Mouse (Mus musculus): ENCODE data around the gene Eif4a1.

Gene Eif4a1

DNA sequence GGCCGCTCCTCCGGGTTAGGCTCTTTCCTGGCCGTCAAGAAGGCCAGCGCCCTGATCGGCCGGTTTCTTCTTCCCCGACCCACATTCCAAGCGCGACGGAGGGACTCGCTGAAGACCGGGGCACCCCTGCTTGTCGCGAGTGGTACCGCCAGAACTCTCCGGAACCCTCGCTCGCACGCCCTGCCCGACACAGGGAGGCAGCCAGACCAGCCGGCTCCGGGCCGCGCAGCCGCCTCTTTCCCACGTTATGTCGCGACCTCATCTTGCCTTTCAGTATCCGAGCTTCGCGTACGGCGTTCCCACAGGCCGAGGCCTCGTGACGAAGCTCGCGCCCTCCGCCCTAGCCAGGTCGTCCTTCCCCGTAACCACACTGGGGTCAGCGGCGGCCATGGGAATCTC lies 498 bp downstream of the Eif4a1 start:
- DNase-seq (ENCODE audit: low spot score) = no peak

DNA sequence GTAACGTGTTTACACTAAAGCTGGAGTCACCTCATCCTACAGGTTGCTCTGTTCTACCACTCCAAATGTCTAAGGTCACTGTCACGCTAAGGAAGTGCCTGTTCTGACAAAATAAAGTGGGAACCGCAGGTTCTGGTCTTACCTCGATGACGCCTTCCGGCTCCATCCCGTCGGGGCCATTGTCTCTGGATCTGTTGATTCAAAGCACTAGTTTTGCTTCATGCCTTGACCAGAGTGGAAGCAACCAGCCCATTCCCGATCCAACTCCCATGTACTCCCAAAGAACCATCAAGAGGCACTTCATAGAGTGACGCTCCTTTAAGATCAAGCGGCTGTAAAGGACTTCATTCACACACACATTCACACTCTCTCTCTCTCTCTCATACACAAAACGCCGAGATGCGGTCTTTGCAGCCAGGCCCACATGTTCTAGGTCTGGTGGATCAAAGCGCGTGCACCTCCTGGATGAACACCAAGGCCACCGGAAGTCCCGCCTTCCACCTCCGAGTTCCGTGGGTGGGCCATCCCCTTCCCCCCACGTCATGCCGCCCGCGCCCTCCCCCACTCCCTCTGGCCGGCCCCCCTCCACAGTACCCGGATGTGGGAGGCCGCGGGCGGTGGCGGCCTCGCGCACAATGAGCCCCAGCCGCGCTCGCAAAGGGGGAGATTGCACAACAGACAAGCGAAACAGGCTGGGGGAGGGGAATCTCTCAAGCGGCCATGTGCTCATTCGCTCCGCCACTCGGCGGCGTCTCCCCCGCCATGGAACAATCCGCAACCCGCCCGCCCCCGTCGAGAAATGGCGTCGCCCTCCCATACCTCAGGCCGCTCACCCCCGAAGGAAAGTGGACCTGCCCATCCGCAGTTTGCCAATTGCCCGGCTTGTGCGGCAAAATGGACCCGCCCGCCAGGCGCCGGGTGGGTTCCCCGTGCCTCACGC lies 1.2 kb downstream of the Eif4a1 start:
- DNase-seq (ENCODE audit: low spot score) = peak; percentile 95

DNA sequence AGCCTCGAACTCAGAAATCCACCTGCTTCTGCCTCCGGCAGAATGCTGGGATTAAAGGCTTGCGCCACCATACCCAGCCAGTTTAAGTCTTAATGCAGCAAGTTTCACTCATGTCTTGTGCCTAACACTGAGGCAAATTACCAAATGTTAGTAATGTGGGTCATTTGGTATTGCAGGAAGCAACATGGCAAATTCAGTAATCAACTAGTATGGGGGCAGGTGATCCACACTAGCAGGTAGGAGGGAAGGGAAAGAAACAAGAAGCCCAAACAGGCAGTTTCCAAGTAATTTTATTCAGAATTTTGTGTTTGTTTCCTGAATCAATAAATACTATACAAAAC lies 5.6 kb downstream of the Eif4a1 start:
- DNase-seq (ENCODE audit: low spot score) = no peak

DNA sequence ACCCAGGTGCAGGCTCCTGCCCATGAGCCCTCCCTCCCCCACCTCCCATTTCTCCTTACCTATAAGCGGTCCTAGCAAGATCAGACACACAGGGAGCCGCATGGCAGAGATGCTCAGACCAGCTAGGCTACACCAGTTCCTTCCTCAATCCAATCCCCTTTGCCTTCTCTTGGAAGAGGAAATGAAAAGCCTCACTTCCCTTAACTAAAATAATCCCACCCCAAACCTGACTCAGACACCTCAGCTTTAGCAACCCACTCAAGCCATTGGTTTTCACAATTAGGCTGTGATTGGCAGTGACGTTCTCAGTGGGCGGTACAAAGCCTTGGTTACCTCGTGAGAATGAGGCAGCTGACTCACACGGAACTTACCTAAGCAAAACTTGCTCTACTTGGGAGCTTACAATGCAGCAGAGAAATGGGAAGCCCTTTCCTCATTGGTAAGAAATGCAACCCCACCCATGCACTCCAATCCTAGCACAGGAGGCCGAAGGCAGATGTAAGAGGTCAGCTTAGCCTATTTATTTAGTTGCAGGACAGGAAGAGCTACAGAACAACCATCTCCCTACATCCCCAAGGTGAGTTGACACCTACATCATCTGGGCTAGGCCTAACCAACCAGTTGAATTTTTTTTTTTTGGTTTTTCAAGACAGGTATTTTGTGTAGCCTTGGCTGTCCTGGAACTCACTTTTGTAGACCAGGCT lies 6.1 kb downstream of the Eif4a1 start, which contains the start of gene Cd68:
Cd68 (minus strand) TSS at position 193 of the 704 bp plus-strand sequence.
- peak; percentile 76 for DNase-seq (ENCODE audit: low spot score)

DNA sequence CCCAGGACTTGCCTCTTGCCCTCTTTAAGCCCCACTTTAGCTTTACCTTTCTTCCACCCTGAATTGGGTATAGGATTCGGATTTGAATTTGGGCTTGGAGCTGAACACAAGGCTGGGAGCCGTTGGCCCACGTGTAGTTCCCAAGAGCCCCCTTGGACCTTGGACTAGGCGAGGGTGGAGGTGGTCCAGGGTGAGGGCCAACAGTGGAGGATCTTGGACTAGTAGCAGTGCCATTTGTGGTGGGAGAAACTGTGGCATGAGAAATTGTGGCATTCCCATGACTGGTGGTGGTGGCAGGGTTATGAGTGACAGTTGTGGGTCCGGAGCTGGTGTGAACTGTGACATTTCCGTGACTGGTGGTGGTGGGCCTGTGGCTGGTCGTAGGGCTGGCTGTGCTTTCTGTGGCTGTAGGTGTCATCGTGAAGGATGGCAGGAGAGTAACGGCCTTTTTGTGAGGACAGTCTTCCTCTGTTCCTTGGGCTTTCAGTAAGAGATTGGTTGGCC lies 6.7 kb downstream of the Eif4a1 start:
- DNase-seq (ENCODE audit: low spot score) = no peak

DNA sequence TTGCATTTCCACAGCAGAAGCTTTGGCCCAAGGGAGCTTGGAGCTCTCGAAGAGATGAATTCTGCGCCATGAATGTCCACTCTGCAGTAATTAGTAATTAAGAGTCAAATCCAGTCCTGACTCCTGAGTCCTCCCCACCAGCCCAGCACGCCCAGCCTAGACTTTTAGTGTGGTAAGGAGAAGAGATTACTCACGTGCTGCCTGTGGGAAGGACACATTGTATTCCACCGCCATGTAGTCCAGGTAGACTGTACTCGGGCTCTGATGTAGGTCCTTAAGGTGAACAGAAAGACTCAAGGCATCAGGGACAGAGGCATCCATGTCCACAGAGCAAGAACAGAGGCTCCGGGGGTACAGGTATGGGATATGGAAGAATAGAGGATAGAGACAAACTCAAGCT lies 7.4 kb downstream of the Eif4a1 start:
- no peak for DNase-seq (ENCODE audit: low spot score)

DNA sequence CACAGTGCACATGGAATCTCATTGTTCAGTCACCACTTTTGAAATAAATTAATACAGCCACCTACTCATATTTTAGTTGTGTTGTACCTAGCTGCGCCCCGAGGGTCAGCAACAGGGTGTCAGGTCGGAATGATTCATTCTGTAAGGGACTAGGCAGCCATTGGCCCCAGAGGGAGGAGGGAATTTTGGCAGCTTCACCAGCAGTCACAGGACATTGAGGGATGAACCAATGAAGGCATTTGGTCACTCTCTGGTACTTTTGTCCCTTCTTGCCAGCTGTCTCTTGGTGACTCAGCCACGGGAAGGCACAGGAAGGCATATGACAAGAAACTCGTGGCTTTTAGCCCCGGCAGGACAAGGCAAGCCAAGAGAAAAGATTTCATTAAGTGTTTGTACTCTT lies 8.4 kb downstream of the Eif4a1 start:
- DNase-seq (ENCODE audit: low spot score) = no peak

DNA sequence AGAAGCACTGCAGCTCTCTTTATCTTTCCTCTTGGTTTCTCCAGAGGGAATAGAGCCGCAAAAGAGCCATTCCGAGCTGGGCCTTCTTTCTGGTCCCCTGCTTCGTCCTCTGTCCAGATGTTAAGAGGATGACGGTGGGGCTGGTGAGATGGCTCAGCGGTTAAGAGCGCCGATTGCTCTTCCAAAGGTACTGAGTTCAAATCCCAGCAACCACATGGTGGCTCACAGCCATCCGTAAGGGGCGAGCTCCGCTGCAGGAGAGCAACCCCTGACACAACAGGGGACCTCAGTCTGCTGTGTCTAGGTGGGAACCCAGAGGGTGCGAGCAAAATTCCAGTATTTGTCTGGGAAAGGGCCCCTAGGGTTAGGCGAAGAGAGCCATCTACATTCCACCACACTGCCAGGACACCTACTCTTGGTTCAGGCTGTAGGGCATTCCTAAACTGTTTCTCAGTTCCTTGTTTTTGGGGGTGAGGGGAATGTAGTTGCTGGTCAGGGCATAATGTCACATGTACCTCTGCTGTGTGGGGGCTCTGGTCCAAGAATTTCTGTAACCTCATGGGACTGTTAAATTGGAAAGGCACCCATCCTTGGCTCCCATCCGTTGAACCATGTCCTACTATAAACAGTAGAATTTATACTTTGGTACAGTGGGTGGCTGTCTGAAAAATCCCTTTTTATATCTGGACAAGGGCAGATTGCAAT lies 9.1 kb downstream of the Eif4a1 start:
- DNase-seq (ENCODE audit: low spot score) = no peak

DNA sequence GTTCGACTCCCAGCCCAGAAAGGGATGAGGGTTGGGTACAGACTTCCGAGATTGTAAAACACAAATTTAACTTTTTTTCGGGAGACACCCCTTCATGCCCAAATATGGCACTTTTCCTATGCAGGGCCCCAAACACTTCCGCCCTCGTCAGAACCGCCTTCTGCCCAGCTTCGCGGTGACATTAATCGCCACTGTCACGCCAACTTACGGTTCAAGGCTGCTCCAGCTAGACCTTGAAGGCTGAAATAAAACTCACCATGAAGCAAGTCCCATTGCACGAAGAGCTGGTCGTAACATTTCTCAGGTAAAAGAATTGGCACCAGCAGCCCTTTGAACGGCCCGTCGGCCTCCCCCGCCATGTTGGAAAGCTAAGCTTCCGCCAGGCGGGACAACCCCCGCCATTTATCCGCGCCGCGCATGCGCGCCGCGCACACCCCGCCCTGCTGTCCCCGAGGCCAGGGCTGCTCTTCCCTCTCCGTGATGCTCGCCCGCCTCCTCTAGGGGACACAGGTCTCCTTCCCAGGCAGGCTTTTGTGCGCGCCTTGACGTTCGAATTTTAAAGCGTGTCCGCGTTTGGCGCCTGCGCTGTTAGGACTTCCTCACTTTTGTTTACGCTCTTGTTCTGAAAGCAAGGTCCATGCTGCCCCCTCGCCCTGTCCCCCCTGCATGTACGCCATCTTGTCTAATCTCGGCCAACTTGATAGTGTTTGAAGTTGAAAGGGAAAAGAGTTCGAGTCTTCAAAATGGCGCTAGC lies 9.8 kb downstream of the Eif4a1 start, which contains the start of gene Mpdu1:
Mpdu1 (minus strand) TSS at position 430 of the 754 bp plus-strand sequence.
- DNase-seq (ENCODE audit: low spot score) = peak; percentile 96

DNA sequence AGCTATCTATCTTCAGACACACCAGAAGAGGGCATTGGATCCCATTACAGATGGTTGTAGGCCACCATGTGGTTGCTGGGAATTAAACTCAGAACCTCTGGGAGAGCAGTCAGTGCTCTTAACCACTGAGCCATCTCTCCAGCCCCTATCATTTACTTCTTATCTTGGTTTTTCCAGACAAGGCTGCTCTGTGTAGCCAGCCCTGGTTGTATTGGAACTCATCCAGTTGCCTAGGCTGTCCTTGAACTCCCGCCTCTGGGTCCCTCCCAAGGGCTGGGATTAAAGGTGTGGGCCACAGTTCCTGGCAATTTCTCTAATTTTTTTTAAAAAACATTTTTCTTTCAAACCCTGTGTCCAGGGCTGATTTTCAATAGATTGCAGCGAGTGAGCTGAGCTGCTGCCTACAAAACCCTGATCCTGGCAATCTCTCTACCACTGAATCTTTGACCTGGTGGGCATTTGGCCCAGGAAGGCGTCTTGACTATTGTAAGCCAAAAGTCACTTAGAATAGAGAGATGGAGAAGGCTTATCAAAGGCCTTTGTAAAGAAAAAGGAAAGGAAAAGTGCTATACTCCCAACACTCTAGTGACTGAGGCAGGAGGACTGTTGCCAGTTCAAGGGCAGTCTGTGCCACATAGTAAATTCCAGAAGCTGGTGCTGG lies 10.9 kb downstream of the Eif4a1 start:
- DNase-seq (ENCODE audit: low spot score) = no peak

DNA sequence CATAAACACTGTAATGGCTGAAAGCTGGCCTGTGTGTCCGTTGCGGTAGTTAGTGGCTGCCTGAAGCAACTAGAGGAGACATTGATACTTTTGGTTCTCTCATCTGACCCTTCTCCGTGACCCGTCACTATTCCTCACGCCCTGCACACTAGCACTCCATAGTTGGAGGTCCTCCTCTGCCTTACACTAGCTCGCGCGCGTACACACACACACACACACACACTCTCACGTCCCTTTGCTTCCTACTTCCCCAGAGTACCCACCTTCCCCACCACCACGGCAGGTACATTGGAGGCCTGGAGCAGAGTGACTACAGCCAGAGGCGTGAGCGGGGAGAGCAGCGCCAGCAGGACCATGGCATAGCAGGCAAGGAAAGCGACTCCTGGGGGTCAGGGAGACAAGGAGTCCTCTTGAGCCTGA lies 14.8 kb downstream of the Eif4a1 start:
- no peak for DNase-seq (ENCODE audit: low spot score)

DNA sequence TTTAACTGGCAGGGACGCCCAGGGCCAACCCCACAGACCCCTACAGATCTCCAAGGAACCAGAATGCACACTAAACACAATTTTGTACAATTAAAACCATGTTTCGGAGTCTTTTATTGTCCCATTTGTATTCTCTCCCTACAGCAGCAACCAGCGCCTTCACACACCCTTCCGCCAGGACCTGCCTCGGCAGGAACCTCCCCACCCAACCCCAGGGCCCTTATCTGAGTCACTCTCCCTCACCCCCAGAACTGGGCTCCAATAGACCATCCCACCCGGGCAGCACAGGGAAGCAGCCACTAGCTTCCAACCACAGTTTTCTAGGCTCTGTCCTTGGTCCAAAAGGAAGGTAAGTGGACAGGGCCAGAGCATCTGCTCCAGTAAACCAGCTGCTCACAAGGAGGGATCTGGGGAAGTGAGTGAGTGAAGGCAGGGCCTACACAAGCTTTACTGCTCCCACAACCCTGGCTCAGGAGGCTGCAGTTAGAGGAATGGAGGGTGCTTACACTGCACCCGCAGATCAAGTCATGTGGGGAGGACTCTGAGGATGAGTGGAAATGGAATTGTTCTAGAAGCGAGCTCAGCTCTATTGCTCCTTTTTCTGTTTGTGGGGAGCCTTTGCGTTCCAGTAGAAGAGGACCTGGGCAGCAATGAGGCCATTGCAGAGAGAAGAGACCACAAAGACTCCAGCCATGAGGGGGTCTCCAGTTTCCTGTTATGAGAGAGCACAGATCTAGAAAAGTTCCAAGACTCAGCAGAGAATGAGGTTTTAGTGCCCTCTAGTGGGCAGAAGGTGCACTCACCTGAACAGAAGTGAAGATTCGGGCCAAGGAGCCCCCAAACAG lies 15.4 kb downstream of the Eif4a1 start:
- peak; percentile 59 for DNase-seq (ENCODE audit: low spot score)

DNA sequence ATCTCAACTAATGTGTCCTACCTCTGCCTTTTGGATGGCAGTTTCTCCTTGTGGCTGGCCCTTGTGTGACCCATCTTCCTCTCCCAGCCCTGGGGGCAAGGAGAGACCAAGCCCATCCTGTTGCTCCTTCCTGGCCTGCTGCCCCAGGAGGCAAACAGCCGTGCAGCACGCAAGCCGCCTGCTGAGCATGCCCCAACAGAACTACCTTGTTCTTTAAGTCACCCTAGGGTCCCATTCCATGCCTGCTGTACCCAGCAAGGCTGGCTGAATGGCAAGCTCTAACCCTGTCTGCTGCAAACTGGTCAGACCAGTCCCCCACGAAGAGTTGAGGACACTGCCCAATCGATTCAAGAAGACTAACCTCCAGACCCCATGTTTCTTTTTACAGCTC lies 16.2 kb downstream of the Eif4a1 start:
- DNase-seq (ENCODE audit: low spot score) = no peak

DNA sequence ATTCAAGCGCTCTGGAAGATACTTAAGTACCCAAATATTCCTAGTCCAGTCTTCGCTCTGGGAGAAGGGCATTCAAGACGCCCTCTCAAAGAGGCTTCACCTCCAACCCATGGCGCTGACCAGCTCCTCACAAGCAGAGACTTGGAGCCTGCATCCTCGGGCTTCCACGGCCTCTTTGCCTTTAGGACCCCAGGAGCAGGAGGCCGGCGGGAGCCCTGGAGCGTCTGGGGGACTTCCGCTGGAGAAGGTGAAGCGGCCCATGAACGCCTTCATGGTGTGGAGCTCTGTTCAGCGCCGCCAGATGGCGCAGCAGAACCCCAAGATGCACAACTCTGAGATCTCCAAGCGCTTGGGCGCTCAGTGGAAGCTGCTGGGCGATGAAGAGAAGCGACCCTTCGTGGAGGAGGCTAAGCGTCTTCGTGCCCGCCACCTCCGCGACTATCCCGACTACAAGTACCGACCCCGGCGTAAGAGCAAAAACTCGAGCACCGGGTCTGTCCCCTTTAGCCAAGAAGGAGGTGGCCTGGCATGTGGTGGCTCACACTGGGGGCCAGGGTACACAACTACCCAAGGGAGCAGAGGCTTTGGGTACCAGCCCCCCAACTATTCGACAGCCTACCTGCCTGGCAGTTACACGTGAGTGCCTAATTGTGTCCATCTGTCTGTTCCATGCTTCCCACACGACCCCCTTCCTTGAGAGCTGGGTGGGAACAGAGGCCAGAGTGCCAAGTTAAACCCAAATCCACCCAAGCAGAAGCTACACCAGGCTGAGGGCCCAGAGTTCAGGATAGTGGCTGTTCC lies 16.8 kb downstream of the Eif4a1 start, which contains the start of gene Sox15:
Sox15 (plus strand) TSS at position 51 of the 801 bp plus-strand sequence.
- DNase-seq (ENCODE audit: low spot score) = peak; percentile 57

DNA sequence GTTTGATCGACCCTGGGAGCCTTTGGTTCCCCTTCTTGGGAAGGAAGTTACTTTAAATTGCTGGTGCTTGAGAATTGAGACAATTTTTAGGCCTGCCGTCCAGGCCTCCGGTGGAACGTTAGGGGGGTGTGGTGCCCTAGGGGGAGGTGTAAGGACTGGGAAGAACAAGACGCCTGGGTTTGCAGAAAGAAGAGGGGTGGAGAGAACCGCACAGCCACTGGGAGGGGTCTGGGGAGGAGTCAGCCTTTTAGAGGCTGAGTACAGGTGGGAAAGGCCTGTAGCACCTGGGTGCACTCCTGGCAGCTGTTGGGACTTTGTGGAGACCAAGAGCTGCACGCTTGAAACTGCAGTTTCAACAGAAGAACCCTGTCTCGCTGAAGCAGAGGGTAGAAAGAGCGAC lies 17.5 kb downstream of the Eif4a1 start:
- DNase-seq (ENCODE audit: low spot score) = no peak

DNA sequence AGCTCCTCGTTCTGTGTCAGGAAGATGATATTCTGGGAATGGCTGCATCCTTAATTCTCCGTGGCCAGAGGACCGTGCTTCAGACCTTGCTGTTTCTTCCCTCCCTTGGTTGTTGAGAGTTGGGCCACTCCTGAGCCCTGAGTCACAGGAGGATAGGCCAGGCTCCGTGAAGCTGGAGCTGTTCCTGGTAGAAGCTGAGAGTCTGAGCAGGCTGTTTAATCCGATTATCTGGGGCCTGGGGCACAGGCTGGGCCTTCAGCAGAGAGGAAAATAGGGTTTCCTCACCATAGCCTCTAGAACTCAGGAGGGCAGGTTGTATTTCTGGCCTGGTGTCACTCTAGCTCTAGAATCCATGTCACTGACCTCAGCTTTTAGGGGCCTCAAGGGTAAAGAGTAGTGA lies 18.8 kb downstream of the Eif4a1 start:
- DNase-seq (ENCODE audit: low spot score) = no peak

DNA sequence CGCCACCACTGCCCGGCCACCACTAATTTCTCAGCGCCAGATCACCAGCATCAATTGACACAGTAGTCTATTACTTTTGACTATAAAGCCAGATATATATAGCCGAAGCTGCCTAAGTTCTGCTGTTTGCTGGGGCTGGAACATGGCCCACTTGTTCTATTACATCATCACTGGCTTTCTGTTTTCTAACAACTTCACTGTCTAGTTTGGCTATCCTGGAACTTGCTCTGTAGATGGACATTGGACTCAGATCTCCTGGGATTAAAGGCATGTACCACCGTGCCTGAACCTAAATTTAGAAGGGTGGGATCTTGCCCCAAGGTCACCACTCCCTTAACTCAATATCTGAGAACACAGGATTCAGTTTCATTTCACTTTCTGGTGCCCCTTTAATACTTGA lies 26.4 kb downstream of the Eif4a1 start:
- DNase-seq (ENCODE audit: low spot score) = no peak

DNA sequence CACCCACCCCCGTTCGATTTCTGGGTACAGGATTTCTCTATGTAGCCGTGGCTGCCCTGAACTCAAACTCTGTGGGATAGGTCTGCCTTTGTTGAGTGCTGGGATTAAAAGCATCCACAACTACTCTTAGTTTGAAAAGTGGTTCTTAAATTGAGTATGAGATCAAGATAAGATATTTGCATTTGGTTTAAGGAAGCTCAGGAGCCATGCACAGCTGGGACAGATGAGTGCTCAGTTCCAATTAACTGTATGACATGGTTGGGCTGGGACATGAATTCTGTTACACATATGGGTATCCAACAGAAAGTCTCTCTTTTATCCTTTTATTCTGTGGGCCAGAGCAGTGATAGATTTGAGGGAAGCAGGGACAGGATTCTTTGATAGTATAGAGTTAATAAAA lies 36.8 kb downstream of the Eif4a1 start:
- no peak for DNase-seq (ENCODE audit: low spot score)
